Mouse (Mus musculus) lung, postnatal 0 days (tissue): ENCODE results near the gene H2-Ob. TPM values are rescaled to one million over a fixed set of nuclear protein-coding genes. Genes with fewer than 3 reads are reported as not detected.

Experiments
- ATAC-seq: fragments of 200-750 bp; cut with Nextera tagmentation; 2 replicates; pipeline ENCODE4 v1.8.0; 2017; ENCODE audit warnings: moderate library complexity
- DNase-seq: peaks from one replicate; pipeline ENCODE4 v3.0.0-alpha.2; 2016; ENCODE audit warnings: low spot score
- H3K27ac ChIP-seq: fragments of 300-500 bp; sonication (generic); 2 replicates; pipeline ENCODE4 v1.5.1; 2014; ENCODE audit warnings: antibody characterized with exemption, mild to moderate bottlenecking, low read length, mixed read lengths
- H3K27me3 ChIP-seq: fragments of 300-500 bp; sonication (generic); replicated peaks from 2 replicates; pipeline ENCODE4 v1.6.1; 2014; ENCODE audit warnings: low read length, mixed read lengths; ENCODE audit not compliant: insufficient read depth
- H3K36me3 ChIP-seq: fragments of 300-500 bp; sonication (generic); 2 replicates; pipeline ENCODE4 v1.6.1; 2014; ENCODE audit warnings: low read length, mixed read lengths; ENCODE audit not compliant: insufficient read depth
- H3K4me1 ChIP-seq: fragments of 300-500 bp; sonication (generic); 2 replicates; pipeline ENCODE4 v1.6.1; 2014; ENCODE audit warnings: antibody characterized with exemption, low read depth, low read length, mixed read lengths; ENCODE audit not compliant: insufficient read depth
- H3K4me2 ChIP-seq: fragments of 300-500 bp; sonication (generic); replicated peaks from 2 replicates; pipeline ENCODE4 v1.6.1; 2014; ENCODE audit warnings: low read depth, mild to moderate bottlenecking, low read length, moderate library complexity, mixed read lengths
- H3K4me3 ChIP-seq: fragments of 300-500 bp; sonication (generic); 2 replicates; pipeline ENCODE4 v1.5.1; 2014; ENCODE audit warnings: low read depth, low read length
- H3K9ac ChIP-seq: fragments of 300-500 bp; sonication (generic); replicated peaks from 2 replicates; pipeline ENCODE4 v1.6.1; 2014; ENCODE audit warnings: low read depth, mild to moderate bottlenecking
- H3K9me3 ChIP-seq: fragments of 300-500 bp; sonication (generic); 2 replicates; pipeline ENCODE4 v1.6.1; 2016; ENCODE audit warnings: low read length, mixed read lengths
- CTCF ChIP-seq: IDR thresholded peaks from 2 replicates; pipeline ENCODE4 v1.5.1; 2016; ENCODE audit warnings: antibody characterized with exemption, mild to moderate bottlenecking
- EP300 ChIP-seq: IDR thresholded peaks from 2 replicates; pipeline ENCODE4 v1.6.1; 2016; ENCODE audit warnings: antibody characterized with exemption, mild to moderate bottlenecking, control low read depth
- WGBS: fragments of 180-500 bp; shearing (Covaris S2); extraction: QIAGEN DNeasy Blood & Tissue Kit; methylation state at CpG from one replicate; pipeline ENCODE4 v1.1.7; 2014; 5-methylcytosine and 5-hydroxymethylcytosine counted together
- polyA plus RNA-seq: library from polyadenylated mRNA; unstranded; fragments of >200 nt; fragmentation: Nextera tagmentation; extraction: Ambion mirVana; gene quantifications from 2 replicates; pipeline ENCODE4 v1.2.1, GENCODE M21; 2015

The H2-Ob gene
- polyA plus RNA-seq, 1 experiment from 2014 or later, result 0.43 TPM

DNA sequence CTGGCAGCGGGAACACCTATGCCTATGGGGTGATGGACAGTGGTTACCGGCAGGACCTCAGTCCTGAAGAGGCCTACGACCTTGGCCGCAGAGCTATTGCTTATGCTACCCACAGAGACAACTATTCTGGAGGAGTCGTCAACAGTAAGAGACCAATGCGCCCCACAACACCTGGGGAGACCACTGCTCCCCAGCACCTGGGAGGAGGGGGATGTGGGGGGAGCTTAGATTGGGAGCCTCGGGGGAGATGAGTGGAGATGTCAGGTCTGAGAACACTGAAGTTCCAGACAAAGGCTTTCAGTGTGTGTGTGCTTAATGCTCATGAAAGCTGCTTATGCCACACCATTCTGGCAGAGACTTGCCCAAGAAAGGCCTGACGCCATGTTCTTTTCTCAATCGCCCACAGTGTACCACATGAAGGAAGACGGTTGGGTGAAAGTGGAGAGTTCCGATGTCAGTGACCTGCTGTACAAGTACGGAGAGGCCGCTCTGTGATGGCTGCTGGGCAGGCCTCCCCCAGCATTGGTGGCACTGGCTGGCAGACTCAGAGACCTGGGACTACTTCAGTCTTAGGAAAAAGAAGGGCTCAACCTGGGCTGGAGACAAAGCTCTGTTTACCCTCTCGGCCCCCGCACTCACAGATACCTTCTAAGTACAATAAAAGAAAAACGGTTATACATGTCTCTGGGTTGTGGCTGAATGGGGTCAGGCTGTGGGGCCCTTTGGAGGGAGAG, 37.8 kb upstream of the H2-Ob start:
- no peak overlapping the region for H3K4me3 ChIP-seq
- ATAC-seq (no peak), DNase-seq (no peak)
- no peaks in the 10 kb centered on the region for H3K4me1 ChIP-seq
- H3K27me3 ChIP-seq, result 0 out of 2 replicates have a peak, but pooled peaks cover 7% of the 10 kb centered on the region
- no peak overlapping the region for H3K9ac ChIP-seq
- no peak overlapping the region for H3K27ac ChIP-seq
- H3K36me3 ChIP-seq, result no peaks in the 10 kb centered on the region
- WGBS, result 85% methylated on average over 16 of the region's 16 CpGs
- no peak overlapping the region for H3K4me2 ChIP-seq
- TF ChIP-seq EP300 (no peak), CTCF (no peak)
- no peaks in the 10 kb centered on the region for H3K9me3 ChIP-seq

DNA sequence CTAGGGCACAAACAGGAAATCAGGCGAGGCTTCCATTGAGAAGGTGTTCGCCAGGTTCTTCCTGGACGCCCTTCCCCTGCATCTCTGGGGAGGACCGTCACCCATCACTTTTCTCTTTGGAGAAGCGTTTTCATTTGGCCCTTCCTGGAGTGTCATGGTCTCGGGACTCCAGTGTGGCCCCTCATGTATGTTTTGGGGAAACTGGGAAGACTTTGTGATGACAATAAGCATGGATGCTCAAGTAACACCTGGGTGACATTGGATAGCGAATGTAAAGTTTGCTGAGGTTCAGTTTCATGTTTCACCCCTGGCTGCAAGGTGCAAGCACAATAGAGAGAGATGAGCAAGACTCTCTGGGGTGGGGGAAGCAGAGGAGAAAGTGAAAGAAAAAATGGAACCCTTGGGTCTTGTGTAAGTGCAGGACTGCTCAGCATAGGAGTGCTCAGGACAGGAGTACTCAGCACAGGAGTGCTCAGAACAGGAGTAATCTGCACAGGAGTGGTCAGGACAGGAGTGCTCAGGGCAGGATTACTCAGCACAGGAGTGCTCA, 37.1 kb upstream of the H2-Ob start:
- ATAC-seq (no peak), DNase-seq (no peak)
- TF ChIP-seq EP300, result no peak
- no peak for TF ChIP-seq CTCF
- H3K9ac ChIP-seq, result no peak overlapping the region
- H3K4me1 ChIP-seq, result no peaks in the 10 kb centered on the region
- H3K4me2 ChIP-seq, result no peak overlapping the region
- no peaks in the 10 kb centered on the region for H3K9me3 ChIP-seq
- no peaks in the 10 kb centered on the region for H3K36me3 ChIP-seq
- no peak overlapping the region for H3K4me3 ChIP-seq
- no peak overlapping the region for H3K27ac ChIP-seq
- H3K27me3 ChIP-seq, result 0 out of 2 replicates have a peak, but pooled peaks cover under 1% of the 10 kb centered on the region
- 58% methylated on average over 7 of the region's 7 CpGs for WGBS

DNA sequence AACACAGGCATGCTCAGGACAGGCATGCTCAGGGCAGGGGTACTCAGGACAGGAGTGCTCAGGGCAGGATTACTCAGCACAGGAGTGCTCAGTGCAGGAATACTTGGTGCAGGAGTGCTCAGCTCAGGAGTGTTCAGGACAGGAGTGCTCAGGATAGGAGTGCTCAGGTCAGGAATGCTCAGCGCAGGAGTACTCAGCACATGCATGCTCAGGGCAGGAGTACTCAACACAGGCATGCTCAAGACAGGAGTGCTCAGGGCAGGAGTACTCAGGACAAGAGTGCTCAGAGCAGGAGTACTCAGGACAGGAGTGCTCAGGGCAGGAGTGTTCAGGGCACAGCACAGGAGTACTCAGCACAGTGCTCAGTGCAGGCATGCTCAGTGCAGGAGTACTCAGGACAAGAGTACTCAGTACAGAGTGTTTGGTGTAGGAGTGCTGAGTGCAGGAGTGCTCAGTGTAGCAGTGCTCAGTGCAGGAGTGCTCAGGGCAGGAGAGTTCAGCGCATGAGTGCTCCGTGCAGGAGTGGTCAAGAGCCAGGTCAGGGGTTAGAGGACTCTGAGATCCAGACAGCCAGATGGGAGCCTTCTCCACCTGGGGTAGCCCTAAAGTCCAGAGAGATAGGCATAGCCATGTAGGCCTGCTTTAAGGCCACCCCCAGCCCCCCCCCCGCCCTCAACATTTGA, 35.8 kb upstream of the H2-Ob start:
- TF ChIP-seq EP300 (no peak), CTCF (no peak)
- no peaks in the 10 kb centered on the region for H3K9me3 ChIP-seq
- ATAC-seq (no peak), DNase-seq (no peak)
- H3K9ac ChIP-seq, result no peak overlapping the region
- H3K36me3 ChIP-seq, result no peaks in the 10 kb centered on the region
- 87% methylated on average over 3 of the region's 4 CpGs for WGBS
- H3K27me3 ChIP-seq, result no peaks in the 10 kb centered on the region
- no peaks in the 10 kb centered on the region for H3K4me1 ChIP-seq
- H3K4me2 ChIP-seq, result no peak overlapping the region
- H3K4me3 ChIP-seq, result no peak overlapping the region
- no peak overlapping the region for H3K27ac ChIP-seq

DNA sequence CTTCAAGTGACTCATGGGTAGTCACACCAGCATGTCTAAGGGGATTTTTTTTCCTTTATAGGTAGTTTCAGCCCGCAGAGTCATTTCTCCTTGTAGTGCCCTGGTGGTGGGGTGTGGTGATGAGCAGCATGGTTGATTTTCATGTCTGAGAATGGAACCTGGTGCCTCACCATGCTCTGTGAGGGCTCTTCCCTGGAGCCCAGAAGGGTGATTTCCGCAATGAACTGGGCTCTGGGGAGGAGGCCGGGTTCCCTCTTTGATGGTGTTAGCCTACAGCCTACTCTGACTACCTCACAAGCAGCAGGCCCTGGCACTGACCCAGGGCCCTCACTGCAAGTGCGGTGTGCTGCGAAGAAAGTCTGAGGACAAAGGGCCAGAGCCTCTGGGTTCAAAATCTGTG, 35.3 kb upstream of the H2-Ob start, which contains the start of gene Tap2:
Gene Tap2 (plus strand): TSS at position 84 of the 400 bp plus-strand sequence.
- H3K4me1 ChIP-seq, result no peaks in the 10 kb centered on the region
- peak within 1 kb of the TSS; percentile 68 for H3K9ac ChIP-seq
- TF ChIP-seq CTCF (no peak), EP300 (no peak)
- ATAC-seq (no peak), DNase-seq (no peak)
- WGBS, result 73% methylated on average over 5 of the region's 5 CpGs
- H3K27ac ChIP-seq, result peak within 1 kb of the TSS; percentile 75
- no peaks in the 10 kb centered on the region for H3K27me3 ChIP-seq
- H3K4me3 ChIP-seq, result peak within 1 kb of the TSS; percentile 78
- H3K36me3 ChIP-seq, result no peaks in the 10 kb centered on the region
- peak within 1 kb of the TSS; percentile 94 for H3K4me2 ChIP-seq
- H3K9me3 ChIP-seq, result no peaks in the 10 kb centered on the region

DNA sequence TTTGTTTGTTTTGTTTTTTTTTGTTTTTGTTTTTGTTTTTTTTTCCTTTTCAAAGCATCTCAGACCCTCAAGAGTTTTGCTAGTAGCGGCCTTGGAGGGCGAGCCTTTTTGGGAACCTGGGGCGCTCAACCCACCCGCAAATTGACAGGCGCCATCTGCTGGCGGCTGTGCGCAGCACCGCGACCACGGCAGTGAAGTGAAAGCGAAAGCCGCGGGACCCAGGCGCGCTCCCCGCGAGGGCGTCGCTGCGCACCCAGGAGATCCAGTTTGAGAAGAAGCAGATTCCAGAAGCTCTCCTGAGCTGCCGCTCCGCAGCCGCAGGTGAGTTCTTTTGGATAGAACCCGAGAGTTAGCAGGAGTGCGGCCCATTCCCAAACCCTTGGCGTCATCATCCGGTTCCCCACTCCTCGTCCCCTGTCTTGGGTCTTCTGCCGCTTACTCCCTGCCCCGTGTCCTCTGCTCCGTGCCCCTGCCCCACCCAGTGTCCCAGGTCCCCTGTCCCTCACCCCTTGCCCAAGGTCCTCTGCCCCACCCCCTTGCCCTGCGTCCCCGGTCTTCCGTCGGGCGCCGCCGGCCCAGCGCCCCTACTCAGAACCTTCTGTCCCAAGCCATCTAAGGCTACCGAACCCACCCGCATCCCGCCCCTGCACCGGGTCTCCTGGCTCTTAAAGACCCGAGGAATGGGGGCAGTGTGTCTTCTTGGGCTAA, 34.2 kb upstream of the H2-Ob start:
- Histone ChIP-seq H3K27ac (peak overlapping the region; percentile 75), H3K27me3 (no peaks in the 10 kb centered on the region)
- 1% methylated on average over 44 of the region's 44 CpGs for WGBS

More for the DNA sequence above, 34.2 kb upstream of the H2-Ob start:
- Histone ChIP-seq H3K36me3 (no peaks in the 10 kb centered on the region), H3K9me3 (no peaks in the 10 kb centered on the region), H3K4me3 (peak overlapping the region; percentile 78), H3K9ac (peak overlapping the region; percentile 68), H3K4me1 (no peaks in the 10 kb centered on the region), H3K4me2 (peak overlapping the region; percentile 94)
- TF ChIP-seq EP300, result no peak
- peak; percentile 88 for TF ChIP-seq CTCF
- ATAC-seq (peak; percentile 77), DNase-seq (peak; percentile 86)
